Mouse (Mus musculus): ENCODE measurements at regions not wholly inside any gene's neighbourhood (a gene's known extent, or its start where the extent isn't known, plus 50 kb on each side); places are given as distances from the start of the nearest gene placed in this dataset.

DNA sequence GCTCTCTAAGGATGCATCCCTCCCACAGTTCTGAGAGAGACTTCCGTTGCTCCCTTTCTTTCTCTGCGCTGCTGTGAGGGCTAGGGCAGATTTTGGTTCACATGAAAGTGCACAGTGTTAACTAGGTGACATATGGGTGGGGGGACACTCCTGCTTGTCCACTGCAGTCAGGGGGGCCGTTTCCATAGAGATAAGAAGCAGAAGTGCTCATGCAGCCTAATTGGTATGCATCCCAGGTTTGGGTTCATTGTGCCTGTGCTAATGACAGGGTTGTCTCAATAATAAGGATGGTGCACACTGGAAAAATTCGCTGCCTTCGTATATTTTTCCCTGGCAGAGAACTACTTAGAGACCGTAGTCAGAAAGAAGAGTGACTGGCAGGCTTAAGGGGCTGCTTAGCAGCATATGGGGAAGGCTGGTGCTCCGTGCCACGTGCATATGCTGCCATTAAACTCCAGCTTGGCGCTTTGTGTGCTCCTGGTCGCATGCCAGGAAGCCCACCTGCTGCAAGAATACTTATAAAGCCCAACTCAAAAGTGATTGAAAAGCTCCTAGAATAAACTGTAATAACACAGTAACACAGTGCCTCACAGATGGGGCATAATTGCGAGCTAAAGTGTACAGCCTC lies 152.1 kb upstream of the A230072I06Rik start:
- Histone ChIP-seq H3K9me3 (replicated peaks) (no peaks in the 10 kb centered on the region), H3K4me3 (replicated peaks) (no peak overlapping the region), H3K9ac (no peak overlapping the region), H3K27ac (no peak overlapping the region), H3K27me3 (0 out of 2 replicates have a peak, but pooled peaks cover 4% of the 10 kb centered on the region), H3K4me2 (no peak overlapping the region), H3K36me3 (no peaks in the 10 kb centered on the region), H3K4me1 (replicated peaks) (no peaks in the 10 kb centered on the region)
- DNase-seq (no peak), ATAC-seq (ENCODE audit: low read depth) (no peak)
- 59% methylated on average over 11 of the region's 11 CpGs for WGBS (ENCODE audit: insufficient replicate concordance)

DNA sequence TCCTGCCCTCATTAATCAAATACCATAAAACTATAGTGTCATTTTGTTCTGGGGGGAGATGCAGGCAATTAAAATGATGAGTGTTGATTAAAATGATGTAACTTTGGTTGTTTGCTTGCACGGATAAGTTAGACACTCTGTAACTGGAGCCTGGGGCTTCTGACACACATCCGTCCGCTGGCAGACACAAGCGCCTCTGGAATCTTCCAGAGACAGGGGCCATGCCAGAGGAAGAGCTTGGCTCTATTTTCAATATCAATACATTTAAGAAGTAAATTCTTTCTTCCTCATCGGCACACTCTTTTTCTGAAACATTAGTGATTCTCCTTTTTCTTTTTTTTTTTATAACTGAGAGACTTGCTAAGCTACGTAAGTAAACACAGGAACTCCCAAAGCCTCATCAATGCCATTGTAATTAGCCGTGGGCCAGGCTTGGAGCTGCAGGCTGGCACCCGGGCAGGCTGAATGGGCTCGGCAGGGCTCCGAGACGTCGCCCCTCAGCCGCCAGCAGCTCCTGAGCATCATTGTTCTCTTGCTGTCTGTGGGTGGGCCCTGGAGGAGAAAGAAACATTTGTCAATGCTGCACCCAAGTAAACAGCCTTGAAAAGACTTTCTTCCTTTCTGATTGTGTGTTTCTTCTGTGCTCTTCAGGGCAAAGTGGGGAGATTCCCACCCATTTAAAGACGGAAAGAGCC lies 151.4 kb upstream of the A230072I06Rik start:
- no peak overlapping the region for H3K27ac ChIP-seq
- no peak overlapping the region for H3K4me3 ChIP-seq (replicated peaks)
- no peaks in the 10 kb centered on the region for H3K4me1 ChIP-seq (replicated peaks)
- 43% methylated on average over 14 of the region's 14 CpGs for WGBS (ENCODE audit: insufficient replicate concordance)
- no peak overlapping the region for H3K4me2 ChIP-seq
- no peak overlapping the region for H3K9ac ChIP-seq
- ATAC-seq (ENCODE audit: low read depth) (no peak), DNase-seq (no peak)
- H3K36me3 ChIP-seq, result no peaks in the 10 kb centered on the region
- H3K9me3 ChIP-seq (replicated peaks), result no peaks in the 10 kb centered on the region
- H3K27me3 ChIP-seq, result 0 out of 2 replicates have a peak, but pooled peaks cover 4% of the 10 kb centered on the region

DNA sequence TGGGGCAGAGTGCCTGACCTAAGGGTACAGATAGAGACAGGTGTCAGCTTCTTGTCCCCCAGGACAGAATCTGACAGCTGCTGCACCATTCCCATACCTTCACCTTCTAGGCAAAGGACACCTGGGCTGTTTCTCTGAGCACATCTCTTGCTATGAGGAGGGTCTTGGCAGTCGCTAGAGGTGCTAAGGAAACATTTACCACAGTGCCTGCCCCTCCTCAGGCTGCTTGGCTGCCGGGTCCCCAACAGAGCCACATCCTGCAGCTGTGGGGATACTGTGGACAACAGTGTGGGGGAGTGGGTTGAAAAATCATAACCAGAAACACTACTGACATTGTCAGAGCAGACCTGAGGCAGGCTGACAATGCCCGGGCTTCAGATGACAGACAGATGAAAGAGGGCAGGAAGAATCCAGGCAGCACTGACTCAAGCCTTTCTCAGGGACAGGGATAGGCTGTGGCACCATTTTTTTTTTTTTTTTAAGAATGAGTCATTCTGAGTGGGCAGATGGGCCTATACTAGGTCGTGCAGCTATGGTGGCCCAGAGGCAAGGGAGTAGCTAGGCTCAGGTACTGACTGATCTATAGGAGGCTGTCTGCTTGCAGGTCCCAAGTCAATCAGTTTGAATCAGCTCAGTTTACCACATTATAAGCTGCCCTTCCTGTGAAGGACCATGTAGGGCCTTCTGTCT lies 150.7 kb upstream of the A230072I06Rik start:
- ATAC-seq (ENCODE audit: low read depth) (no peak), DNase-seq (no peak)
- H3K27ac ChIP-seq, result no peak overlapping the region
- H3K4me2 ChIP-seq, result no peak overlapping the region
- H3K9me3 ChIP-seq (replicated peaks), result no peaks in the 10 kb centered on the region
- no peaks in the 10 kb centered on the region for H3K36me3 ChIP-seq
- H3K9ac ChIP-seq, result no peak overlapping the region
- 0 out of 2 replicates have a peak, but pooled peaks cover 4% of the 10 kb centered on the region for H3K27me3 ChIP-seq
- H3K4me1 ChIP-seq (replicated peaks), result no peaks in the 10 kb centered on the region
- 29% methylated on average over 4 of the region's 4 CpGs for WGBS (ENCODE audit: insufficient replicate concordance)
- no peak overlapping the region for H3K4me3 ChIP-seq (replicated peaks)

DNA sequence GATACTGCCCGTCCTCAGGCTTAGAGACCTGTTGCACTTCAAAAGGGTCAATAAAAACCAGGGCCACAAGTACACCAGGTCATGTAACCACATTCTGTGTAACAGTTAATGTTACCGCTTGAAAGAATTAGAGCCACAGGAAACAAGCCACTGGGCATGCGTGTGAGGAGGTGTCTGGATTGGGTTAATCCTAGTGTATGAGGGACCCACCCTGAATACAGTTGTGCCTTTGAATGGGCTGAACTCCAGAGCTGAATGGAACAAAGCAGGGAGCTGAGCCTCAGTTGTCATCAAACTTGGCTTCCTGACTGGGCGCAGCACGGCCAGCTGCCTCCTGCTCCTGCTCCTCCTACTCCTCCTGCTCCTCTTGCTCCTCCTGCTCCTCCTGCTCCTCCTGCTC lies 148.0 kb upstream of the A230072I06Rik start:
- Histone ChIP-seq H3K4me3 (replicated peaks) (no peak overlapping the region), H3K4me1 (replicated peaks) (no peaks in the 10 kb centered on the region), H3K27ac (no peak overlapping the region), H3K9me3 (replicated peaks) (no peaks in the 10 kb centered on the region), H3K36me3 (no peaks in the 10 kb centered on the region), H3K4me2 (no peak overlapping the region), H3K27me3 (0 out of 2 replicates have a peak, but pooled peaks cover 4% of the 10 kb centered on the region), H3K9ac (no peak overlapping the region)
- ATAC-seq (ENCODE audit: low read depth), result no peak
- 49% methylated on average over 5 of the region's 5 CpGs for WGBS (ENCODE audit: insufficient replicate concordance)
- no peak for DNase-seq

DNA sequence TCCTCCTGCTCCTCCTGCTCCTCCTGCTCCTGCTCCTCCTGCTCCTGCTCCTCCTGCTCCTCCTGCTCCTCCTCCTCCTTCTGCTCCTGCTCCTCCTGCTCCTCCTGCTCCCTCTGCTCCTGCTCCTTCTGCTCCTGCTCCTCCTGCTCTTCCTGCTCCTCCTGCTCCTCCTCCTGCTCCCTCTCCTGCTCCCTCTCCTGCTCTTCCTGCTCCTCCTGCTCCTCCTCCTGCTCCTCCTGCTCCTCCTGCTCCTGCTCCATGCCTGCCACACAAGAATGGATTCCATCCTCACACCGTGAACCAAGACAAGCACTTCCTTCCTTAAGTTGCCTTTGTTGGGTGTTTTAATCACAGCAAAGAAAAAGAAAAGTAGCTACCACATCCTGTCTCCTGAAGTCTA lies 144.4 kb upstream of the A230072I06Rik start:
- no peak overlapping the region for H3K4me3 ChIP-seq (replicated peaks)
- WGBS (ENCODE audit: insufficient replicate concordance), result 10% methylated on average over 1 of the region's 1 CpGs

DNA sequence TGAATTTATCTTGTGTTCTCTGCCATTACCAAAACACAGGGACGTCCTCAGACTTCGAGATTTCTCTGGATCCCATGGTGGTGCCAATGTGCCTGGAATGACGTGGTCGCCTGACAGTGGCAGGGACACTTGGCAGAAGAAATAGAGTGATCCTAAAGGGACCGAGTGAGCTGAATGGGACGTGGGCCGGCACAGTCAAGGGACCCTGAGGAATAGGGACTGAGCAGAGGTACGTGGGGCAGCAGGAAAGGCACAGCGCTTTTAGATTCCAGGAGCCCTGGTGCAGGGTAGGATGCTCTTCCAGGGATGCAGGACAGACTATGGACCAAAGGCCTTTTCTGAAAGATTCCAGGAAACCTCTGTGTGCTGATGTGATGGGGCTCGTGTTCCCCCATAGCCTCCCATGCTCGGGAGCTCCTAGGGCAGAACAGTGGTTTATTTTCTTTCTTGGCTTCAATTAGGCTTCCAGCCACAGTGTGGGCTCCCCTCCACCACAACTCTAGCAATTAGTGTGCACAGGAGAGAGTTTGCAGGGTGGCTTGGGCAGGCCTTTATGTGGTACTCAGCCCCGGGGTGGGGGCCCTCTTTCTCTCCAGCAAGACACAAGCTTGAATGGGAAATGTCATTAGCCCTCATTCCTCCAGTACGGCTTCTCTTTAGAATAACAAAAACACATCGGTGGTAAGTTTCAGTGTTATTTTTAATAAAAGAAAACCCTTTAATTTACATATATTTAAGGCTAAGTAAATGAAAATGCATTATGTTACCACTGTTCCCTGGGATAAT lies 143.0 kb upstream of the A230072I06Rik start:
- no peak for ATAC-seq (ENCODE audit: low read depth)
- Histone ChIP-seq H3K9ac (no peak overlapping the region), H3K27ac (no peak overlapping the region)

More for the DNA sequence above, 144.4 kb upstream of the A230072I06Rik start:
- DNase-seq (no peak), ATAC-seq (ENCODE audit: low read depth) (no peak)
- H3K36me3 ChIP-seq, result no peaks in the 10 kb centered on the region
- H3K9me3 ChIP-seq (replicated peaks), result no peaks in the 10 kb centered on the region
- no peak overlapping the region for H3K9ac ChIP-seq
- no peak overlapping the region for H3K4me2 ChIP-seq
- H3K4me1 ChIP-seq (replicated peaks), result no peaks in the 10 kb centered on the region
- 0 out of 2 replicates have a peak, but pooled peaks cover 4% of the 10 kb centered on the region for H3K27me3 ChIP-seq
- H3K27ac ChIP-seq, result no peak overlapping the region

DNA sequence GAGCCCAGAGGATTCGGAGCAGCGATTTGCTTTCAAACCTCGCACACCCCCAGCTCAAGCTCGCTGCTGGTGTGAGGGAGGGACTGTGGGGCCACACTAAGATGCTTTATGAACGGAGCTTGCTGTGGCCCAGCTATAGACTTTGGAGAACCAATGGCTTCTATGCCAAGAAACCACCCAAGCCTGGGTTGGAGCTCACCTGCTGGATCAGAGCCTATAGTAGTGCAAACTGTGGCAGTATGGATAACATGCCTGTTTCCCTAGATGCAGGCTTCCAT lies 142.5 kb upstream of the A230072I06Rik start:
- 68% methylated on average over 5 of the region's 5 CpGs for WGBS (ENCODE audit: insufficient replicate concordance)
- Histone ChIP-seq H3K9ac (no peak overlapping the region), H3K27ac (no peak overlapping the region), H3K9me3 (replicated peaks) (no peaks in the 10 kb centered on the region), H3K4me3 (replicated peaks) (no peak overlapping the region), H3K4me2 (no peak overlapping the region), H3K4me1 (replicated peaks) (no peaks in the 10 kb centered on the region), H3K27me3 (no peaks in the 10 kb centered on the region), H3K36me3 (no peaks in the 10 kb centered on the region)
- ATAC-seq (ENCODE audit: low read depth), result no peak
- no peak for DNase-seq

More for the DNA sequence above, 143.0 kb upstream of the A230072I06Rik start:
- H3K4me2 ChIP-seq, result no peak overlapping the region
- 58% methylated on average over 14 of the region's 14 CpGs for WGBS (ENCODE audit: insufficient replicate concordance)
- no peaks in the 10 kb centered on the region for H3K9me3 ChIP-seq (replicated peaks)
- no peak for DNase-seq
- H3K36me3 ChIP-seq, result no peaks in the 10 kb centered on the region
- no peaks in the 10 kb centered on the region for H3K4me1 ChIP-seq (replicated peaks)
- H3K27me3 ChIP-seq, result 0 out of 2 replicates have a peak, but pooled peaks cover 1% of the 10 kb centered on the region
- H3K4me3 ChIP-seq (replicated peaks), result no peak overlapping the region

DNA sequence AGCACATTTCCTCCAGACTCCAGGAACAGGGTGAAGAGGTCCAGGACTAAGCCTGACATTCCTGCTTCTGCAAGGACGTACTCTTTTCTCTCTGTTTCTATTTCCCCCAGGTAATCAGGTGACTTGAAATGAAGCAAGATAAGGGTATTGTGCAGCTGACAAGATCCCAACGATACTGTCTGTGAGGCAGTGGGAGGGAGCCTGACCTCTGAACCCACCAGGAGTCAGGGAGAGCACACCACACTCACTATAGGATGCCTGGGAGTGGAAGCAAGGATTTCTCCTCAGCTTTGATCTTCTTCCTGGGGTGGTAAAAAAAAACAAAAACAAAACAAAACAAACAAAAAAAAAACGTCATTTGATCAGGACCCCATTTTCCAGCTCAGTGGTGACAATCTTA lies 141.1 kb upstream of the A230072I06Rik start:
- Histone ChIP-seq H3K4me1 (replicated peaks) (no peaks in the 10 kb centered on the region), H3K4me3 (replicated peaks) (no peak overlapping the region), H3K27me3 (no peaks in the 10 kb centered on the region), H3K4me2 (no peak overlapping the region), H3K36me3 (no peaks in the 10 kb centered on the region), H3K27ac (no peak overlapping the region), H3K9ac (no peak overlapping the region), H3K9me3 (replicated peaks) (no peaks in the 10 kb centered on the region)
- DNase-seq, result no peak
- no peak for ATAC-seq (ENCODE audit: low read depth)
- 31% methylated on average over 3 of the region's 3 CpGs for WGBS (ENCODE audit: insufficient replicate concordance)

DNA sequence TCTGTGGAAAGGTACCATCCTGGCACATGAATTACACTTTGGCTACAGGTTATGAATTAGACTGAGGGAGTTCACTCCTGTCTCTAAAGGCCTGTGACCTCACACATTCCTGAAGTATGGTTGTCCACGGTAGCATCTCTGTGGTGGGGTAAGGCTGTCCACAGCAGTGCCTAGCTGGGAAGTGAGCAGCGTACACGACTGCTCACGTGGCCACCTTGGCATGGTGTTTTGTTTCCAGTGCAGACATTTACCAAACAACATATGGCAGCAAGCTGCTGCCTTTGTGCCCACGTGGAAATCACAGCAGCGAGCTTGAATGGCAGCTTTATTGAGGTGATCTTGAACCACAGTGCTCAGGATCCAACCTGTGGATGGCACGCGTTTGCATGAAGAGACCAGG lies 140.7 kb upstream of the A230072I06Rik start:
- Histone ChIP-seq H3K36me3 (no peaks in the 10 kb centered on the region), H3K27ac (no peak overlapping the region), H3K4me3 (replicated peaks) (no peak overlapping the region), H3K4me2 (no peak overlapping the region), H3K27me3 (no peaks in the 10 kb centered on the region), H3K9ac (no peak overlapping the region), H3K9me3 (replicated peaks) (no peaks in the 10 kb centered on the region), H3K4me1 (replicated peaks) (no peaks in the 10 kb centered on the region)
- ATAC-seq (ENCODE audit: low read depth) (no peak), DNase-seq (no peak)
- WGBS (ENCODE audit: insufficient replicate concordance), result 61% methylated on average over 8 of the region's 8 CpGs

DNA sequence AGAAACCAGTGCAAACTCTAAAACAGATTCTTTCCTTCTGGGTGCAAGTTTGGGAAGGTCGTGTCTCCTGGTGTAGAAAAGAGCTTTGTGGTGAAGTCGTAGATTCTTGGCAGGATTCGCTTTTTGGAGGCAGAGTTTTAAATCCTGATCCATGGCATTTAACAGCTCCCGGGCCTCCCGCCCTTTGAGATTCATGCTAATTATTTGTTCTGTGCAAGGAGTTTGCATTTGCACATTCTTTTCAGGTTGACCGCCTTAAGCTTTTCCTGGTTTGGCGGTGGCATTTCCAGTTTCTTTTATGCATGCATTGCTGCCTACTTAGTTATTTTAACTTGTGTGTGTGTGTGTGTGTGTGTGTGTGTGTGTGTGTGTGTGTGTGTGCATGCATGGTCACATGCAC lies 126.9 kb upstream of the A230072I06Rik start:
- no peak overlapping the region for H3K27ac ChIP-seq
- no peaks in the 10 kb centered on the region for H3K4me1 ChIP-seq (replicated peaks)
- H3K4me2 ChIP-seq, result no peak overlapping the region
- ATAC-seq (ENCODE audit: low read depth) (no peak), DNase-seq (no peak)
- H3K36me3 ChIP-seq, result no peaks in the 10 kb centered on the region
- 56% methylated on average over 7 of the region's 7 CpGs for WGBS (ENCODE audit: insufficient replicate concordance)
- H3K4me3 ChIP-seq (replicated peaks), result no peak overlapping the region
- H3K9ac ChIP-seq, result no peak overlapping the region
- no peaks in the 10 kb centered on the region for H3K27me3 ChIP-seq
- no peaks in the 10 kb centered on the region for H3K9me3 ChIP-seq (replicated peaks)

DNA sequence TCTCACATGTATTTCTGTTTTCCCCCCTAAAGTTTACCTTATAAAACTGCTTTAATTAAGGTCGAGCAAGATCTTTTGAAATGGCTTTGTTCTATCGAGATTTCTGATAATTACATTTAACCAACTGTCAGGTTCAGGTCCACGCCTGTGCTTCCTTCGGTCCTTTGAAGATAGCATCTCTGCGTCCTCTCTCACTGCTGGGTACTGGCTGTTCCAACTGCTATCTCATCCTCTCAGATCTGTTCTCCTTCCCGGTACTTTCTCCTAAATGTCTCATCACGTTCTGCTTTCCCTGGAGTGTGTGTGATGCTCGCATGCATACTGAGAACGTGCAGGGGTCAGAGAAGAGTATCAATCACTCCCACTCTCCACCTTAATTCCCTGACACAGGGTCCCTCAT lies 125.8 kb upstream of the A230072I06Rik start:
- DNase-seq, result no peak
- Histone ChIP-seq H3K4me3 (replicated peaks) (no peak overlapping the region), H3K9ac (no peak overlapping the region), H3K27me3 (no peaks in the 10 kb centered on the region), H3K27ac (no peak overlapping the region), H3K9me3 (replicated peaks) (no peaks in the 10 kb centered on the region), H3K4me2 (no peak overlapping the region), H3K36me3 (no peaks in the 10 kb centered on the region), H3K4me1 (replicated peaks) (no peaks in the 10 kb centered on the region)
- ATAC-seq (ENCODE audit: low read depth), result no peak
- 36% methylated on average over 9 of the region's 9 CpGs for WGBS (ENCODE audit: insufficient replicate concordance)

Data from liver, embryonic 13.5 days (tissue).